Mouse (Mus musculus) spleen, postnatal 10 days (tissue): ENCODE results near the gene Fam120b.
"Not testable (repeated sequence)": the region's sequence is repeated elsewhere in the genome, so short reads cannot be mapped to it uniquely, and the experiment has no call there.

Source experiments
- DNase-seq, 2 experiments: peaks; one replicate each; pipeline ENCODE4 v3.0.0; 2021 to 2022; ENCODE audit warnings: low spot score in 2 of 2

Gene Fam120b

GRCm38 (mm10) chr17:15431551-15431950 lies 35.5 kb downstream of the Fam120b start:
- no peak for DNase-seq

GRCm38 (mm10) chr17:15432036-15432435 lies 36.0 kb downstream of the Fam120b start:
- DNase-seq, result no peak

GRCm38 (mm10) chr17:15434748-15435147 lies 38.7 kb downstream of the Fam120b start:
- no peak for DNase-seq

- DNase-seq, result no peak
These were observed 44.1 kb downstream of the Fam120b start for GRCm38 (mm10) chr17:15440067-15440462.

GRCm38 (mm10) chr17:15440463-15441121 lies 44.6 kb downstream of the Fam120b start:
- no peak for DNase-seq

GRCm38 (mm10) chr17:15445421-15445820 lies 49.4 kb downstream of the Fam120b start:
- no peak for DNase-seq

- DNase-seq, result no peak
These were observed 51.8 kb downstream of the Fam120b start for GRCm38 (mm10) chr17:15447831-15448230.

- not testable (repeated sequence) for DNase-seq
These were observed 53.1 kb downstream of the Fam120b start for GRCm38 (mm10) chr17:15449144-15449543.

- no peak for DNase-seq
These were observed 53.6 kb downstream of the Fam120b start for GRCm38 (mm10) chr17:15449606-15450005.

- no peak for DNase-seq
These were observed 59.2 kb downstream of the Fam120b start for GRCm38 (mm10) chr17:15455203-15455602.

GRCm38 (mm10) chr17:15456595-15456994 lies 60.6 kb downstream of the Fam120b start:
- DNase-seq, result no peak

- no peak for DNase-seq
These were observed 63.8 kb downstream of the Fam120b start for GRCm38 (mm10) chr17:15459761-15460160.

- DNase-seq, result no peak
These were observed 66.0 kb downstream of the Fam120b start for GRCm38 (mm10) chr17:15461921-15462495.

- DNase-seq, result peak; percentile 48 to 79
These were observed 71.7 kb downstream of the Fam120b start for GRCm38 (mm10) chr17:15467669-15468068.

- no peak for DNase-seq
These were observed 76.7 kb downstream of the Fam120b start for GRCm38 (mm10) chr17:15472671-15473070.
